Mouse (Mus musculus): Measurements from ENCODE around the gene Adk.

Gene Adk

GRCm38 (mm10) chr14:21052112-21052780, at the start of gene Adk, which contains the start of gene Ap3m1:
TSS of gene Adk (plus strand) at chr14:21052574.
TSS of gene Ap3m1 (minus strand) at chr14:21052508.
- DNase-seq (ENCODE audit: low spot score in 2 of 2): peak; percentile 90 to 93

- no peak for DNase-seq (ENCODE audit: low spot score in 2 of 2)
Measured at GRCm38 (mm10) chr14:21013800-21014334, 38.5 kb upstream of the Adk start.

- DNase-seq (ENCODE audit: low spot score in 2 of 2): no peak
Measured at GRCm38 (mm10) chr14:21017871-21018270, 34.5 kb upstream of the Adk start.

- no peak for DNase-seq (ENCODE audit: low spot score in 2 of 2)
Measured at GRCm38 (mm10) chr14:21018977-21019376, 33.4 kb upstream of the Adk start.

- DNase-seq (ENCODE audit: low spot score in 2 of 2): no peak
Measured at GRCm38 (mm10) chr14:21020435-21020834, 31.9 kb upstream of the Adk start.

- DNase-seq (ENCODE audit: low spot score in 2 of 2): no peak
Measured at GRCm38 (mm10) chr14:21027542-21027941, 24.8 kb upstream of the Adk start.

- peak; percentile 48 to 49 for DNase-seq (ENCODE audit: low spot score in 2 of 2)
Measured at GRCm38 (mm10) chr14:21029025-21029659, 23.2 kb upstream of the Adk start.

- DNase-seq (ENCODE audit: low spot score in 2 of 2): peak in 1 of 2 experiments; percentile 43
Measured at GRCm38 (mm10) chr14:21031783-21032511, 20.4 kb upstream of the Adk start.

- DNase-seq (ENCODE audit: low spot score in 2 of 2): no peak
Measured at GRCm38 (mm10) chr14:21034271-21034670, 18.1 kb upstream of the Adk start.

GRCm38 (mm10) chr14:21034791-21035190, 17.6 kb upstream of the Adk start:
- no peak for DNase-seq (ENCODE audit: low spot score in 2 of 2)

GRCm38 (mm10) chr14:21039077-21039476, 13.3 kb upstream of the Adk start:
- no peak for DNase-seq (ENCODE audit: low spot score in 2 of 2)

- no peak for DNase-seq (ENCODE audit: low spot score in 2 of 2)
Measured at GRCm38 (mm10) chr14:21039623-21040022, 12.8 kb upstream of the Adk start.

- DNase-seq (ENCODE audit: low spot score in 2 of 2): no peak
Measured at GRCm38 (mm10) chr14:21047840-21048239, 4.5 kb upstream of the Adk start.

- no peak for DNase-seq (ENCODE audit: low spot score in 2 of 2)
Measured at GRCm38 (mm10) chr14:21048879-21049278, 3.5 kb upstream of the Adk start.

- no peak for DNase-seq (ENCODE audit: low spot score in 2 of 2)
Measured at GRCm38 (mm10) chr14:21050734-21051133, 1.6 kb upstream of the Adk start.

GRCm38 (mm10) chr14:21051380-21052111, 828 bp upstream of the Adk start:
- DNase-seq (ENCODE audit: low spot score in 2 of 2): no peak

- DNase-seq (ENCODE audit: low spot score in 2 of 2): peak in 1 of 2 experiments; percentile 56
Measured at GRCm38 (mm10) chr14:21052781-21053130, 382 bp downstream of the Adk start.

GRCm38 (mm10) chr14:21053151-21053550, 777 bp downstream of the Adk start:
- no peak for DNase-seq (ENCODE audit: low spot score in 2 of 2)

- no peak for DNase-seq (ENCODE audit: low spot score in 2 of 2)
Measured at GRCm38 (mm10) chr14:21053586-21053985, 1.2 kb downstream of the Adk start.

GRCm38 (mm10) chr14:21058972-21059371, 6.6 kb downstream of the Adk start:
- no peak for DNase-seq (ENCODE audit: low spot score in 2 of 2)

- no peak for DNase-seq (ENCODE audit: low spot score in 2 of 2)
Measured at GRCm38 (mm10) chr14:21062766-21063513, 10.6 kb downstream of the Adk start.

Measured in right cerebral cortex, adult 2 months (tissue).